Mouse (Mus musculus) spleen, postnatal 14 days (tissue): Measurements from ENCODE around the gene Lnx2.

ENCODE experiments used
- DNase-seq, 2 experiments: peaks; one replicate each; pipeline ENCODE4 v3.0.0; 2021 to 2022; ENCODE audit warnings: low spot score in 2 of 2

Gene Lnx2

DNA sequence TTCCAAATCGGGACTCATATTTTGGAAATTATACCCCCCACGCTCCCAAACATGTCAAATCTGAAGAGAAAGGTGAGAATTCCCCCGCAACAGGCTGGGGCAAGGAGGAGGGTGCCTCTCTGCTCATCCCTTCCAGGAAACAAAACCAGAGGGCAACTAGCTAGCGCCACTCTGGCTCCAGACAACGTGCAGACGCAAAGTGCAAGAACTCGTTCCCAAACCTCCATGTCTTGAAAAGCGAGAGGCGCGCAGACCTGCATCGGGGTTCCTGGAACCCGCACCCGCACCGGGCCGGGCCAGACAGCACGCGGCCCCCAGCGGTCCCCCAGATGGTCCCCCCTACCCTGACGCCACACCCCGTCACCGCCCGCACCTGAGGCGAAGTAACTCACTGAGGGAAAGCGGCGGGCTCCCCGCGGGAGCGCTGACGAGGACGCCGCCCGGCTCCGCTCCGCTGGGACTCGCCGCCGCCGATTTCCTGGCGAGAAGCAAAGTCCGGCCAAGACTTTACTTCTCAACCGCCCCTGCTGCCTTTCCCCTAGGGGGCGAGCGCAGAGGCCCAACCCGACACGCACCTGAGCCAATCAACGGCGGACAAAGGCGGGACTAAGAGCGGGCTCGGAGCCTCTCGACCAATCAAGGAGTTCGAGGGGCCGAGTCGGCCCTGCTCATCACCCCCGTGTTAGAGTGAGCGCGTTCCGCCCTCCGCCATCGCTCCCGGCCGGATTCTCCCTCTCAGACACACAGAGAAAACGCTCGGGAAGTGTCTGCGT is at the start of gene Lnx2:
Gene Lnx2 (minus strand): TSS at position 561 of the 773 bp plus-strand sequence.
- peak; percentile 94 for DNase-seq

DNA sequence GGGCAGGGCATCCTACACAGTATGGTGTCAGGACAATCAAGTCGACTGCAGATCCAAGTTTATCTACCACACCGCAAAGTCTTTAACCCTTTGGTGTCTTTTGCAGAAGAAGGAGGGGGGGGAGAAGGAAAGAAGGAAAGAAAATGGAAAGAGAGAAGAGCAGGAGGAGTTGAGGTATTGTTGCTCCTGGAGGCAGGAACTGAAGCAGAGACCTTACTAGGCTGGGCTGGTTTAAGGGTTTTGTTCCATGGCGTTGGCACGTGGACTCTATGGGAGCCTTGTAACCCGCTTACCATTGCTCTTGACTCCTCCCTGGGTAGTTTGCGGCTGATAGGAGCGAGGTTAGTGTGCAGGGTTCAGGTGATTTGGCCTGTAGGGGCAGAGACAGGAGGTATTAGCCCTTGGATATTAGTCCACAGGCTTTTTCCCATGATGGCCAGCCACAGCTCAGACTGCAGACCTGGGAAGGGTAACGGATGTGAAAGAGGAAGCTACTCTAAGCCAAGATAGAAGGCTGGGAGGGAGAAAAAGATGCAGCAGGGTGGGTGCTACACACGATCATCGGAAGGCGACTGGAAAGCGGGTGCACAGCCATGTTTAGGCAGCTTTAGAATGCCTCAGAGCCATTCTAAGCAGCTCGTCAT is 49.3 kb upstream of the Lnx2 start:
- no peak for DNase-seq

DNA sequence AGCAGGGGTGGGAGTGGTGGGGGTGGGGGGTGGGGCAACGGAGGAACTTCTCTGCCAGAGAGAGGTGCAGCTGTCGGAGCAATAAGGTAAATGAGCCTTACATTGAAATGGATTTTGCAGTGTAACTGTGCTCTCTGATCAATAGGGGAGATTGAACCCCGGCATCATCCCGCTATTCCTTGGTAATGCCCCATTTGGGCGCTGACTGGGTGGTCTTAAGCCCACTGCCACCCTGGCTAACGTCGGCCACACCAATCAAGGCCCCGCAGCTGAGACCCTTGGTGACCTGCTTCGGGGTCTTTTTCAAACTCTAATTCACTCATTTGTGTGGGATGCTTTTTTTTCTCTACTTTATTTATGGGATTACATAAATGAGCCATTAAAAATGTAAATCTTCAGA is 48.4 kb upstream of the Lnx2 start:
- DNase-seq = no peak

DNA sequence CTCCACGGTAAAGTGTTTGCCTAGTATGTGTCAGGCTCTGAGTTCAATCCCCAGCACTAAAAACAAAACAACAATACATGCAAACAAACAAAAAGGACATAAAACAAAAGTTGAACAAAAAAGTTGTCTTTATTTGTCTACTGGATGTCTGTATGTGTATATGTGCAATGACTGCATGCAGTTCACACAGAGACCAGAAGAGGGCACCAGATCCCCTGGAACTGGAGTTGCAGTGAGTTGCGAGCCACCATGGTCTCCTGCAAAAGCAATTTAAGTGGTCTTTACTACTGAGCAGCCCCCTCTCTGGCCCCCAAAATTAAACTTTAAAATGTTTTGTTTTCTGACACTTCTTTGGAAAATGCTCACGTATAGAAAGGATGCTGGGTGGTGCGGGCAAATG is 44.8 kb upstream of the Lnx2 start:
- DNase-seq = no peak

DNA sequence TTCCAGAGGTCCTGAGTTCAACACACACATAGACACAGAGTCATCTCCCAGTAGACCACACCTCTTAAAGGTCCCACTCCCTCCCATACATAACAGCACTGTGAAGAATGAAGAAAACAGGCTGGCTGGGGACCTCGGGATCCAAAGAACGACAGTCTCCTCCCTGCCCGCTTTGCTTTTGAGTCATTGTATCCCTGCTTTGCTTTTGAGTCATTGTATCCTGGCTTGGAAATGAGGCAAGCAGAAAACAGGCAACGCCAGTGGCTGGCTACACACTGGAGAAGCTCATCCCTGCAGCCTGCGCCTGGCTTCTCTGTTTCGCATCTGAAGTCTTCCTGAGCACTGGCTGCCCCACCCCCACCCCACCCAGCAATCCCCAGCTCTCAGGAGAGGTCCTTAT is 40.6 kb upstream of the Lnx2 start:
- no peak for DNase-seq

DNA sequence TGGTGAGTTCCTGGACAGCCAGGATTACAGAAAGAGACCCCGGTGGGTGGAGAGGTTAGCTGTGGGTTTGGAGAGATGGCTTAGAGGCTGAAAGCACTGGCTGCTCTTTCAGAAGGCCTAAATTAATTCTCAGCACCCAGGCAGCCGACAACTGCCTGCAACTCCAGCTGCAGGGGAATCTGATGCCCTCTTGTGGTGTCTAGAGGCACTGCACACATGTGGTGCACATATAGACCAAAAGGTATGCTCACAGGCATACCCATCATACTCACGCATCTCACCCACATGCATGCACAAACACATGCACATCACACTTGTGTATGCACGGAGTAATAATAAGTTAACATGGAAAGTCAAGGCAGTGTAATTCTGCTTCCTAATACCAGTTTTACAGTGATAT is 39.2 kb upstream of the Lnx2 start:
- DNase-seq = no peak

DNA sequence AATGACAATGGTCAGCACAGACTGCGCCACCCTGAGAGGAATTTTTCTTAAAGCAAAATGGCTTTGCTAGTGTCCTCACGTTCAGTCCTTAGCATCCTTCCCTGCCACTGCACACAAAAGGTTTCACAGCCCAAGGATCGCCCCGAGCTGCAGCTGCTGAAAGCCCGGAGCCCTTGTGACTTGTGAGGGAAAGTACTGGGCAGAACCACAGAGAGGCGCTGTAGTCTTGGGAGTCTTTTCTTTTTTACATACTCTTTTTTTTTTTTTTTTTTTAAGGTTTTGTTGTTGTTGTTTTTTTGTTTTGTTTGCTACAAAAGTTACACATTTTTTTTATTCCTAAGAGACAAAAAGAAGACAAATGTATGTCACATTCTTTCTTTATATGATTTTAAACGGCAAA is 38.4 kb upstream of the Lnx2 start:
- no peak for DNase-seq

DNA sequence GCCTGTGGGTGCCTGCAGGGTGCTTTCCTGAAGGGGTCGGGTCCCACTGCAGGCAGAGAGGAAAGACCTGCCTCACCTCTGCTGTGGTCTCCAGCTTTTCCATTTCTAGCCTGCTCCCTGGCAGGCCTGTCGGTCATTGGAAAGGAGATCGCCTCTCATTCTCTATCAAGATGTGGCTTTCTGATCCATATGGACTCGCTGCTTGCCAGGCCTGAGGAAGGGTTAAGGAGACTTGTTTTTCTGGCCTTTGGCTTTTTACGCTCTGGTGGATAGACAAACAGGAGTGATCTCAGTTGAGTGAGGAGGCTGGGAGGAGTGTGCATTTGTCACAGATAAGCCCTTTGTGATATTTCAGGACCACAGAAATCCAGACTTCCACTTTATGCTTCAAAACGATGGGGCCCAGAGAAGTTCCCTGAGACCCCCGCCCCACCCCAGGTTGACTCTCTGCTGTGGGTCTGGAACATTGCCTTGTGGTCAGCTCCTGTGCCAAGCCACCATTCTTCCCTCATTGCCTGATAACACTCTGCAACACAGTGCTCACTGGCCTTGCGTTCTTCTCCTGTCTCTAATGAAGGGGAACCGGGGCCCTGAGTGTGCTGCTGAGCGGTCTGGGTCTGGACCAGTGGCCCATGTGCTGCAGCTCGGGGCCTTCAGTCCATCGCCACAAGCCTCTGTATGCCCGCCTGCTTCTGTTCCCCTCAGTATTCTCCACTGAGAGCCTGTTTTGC is 32.6 kb upstream of the Lnx2 start:
- no peak for DNase-seq

DNA sequence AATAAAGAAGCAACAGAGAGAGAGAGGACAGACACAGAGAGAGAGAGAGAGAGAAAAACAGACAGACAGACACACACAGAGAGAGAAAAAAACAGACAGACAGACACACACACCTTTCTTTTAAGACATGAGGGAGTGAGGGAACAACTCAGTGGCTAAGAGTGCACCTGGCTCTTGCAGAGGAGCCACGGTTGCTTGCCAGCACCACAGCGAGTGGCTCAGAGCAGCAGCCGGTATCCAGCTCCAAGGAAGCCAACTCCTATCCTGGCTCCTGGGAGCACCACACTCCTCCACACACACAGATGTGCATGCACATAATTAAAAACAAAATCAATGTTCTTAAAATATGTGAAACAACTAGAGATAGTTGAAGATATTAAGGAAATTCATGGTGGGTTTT is 30.9 kb upstream of the Lnx2 start:
- no peak for DNase-seq

DNA sequence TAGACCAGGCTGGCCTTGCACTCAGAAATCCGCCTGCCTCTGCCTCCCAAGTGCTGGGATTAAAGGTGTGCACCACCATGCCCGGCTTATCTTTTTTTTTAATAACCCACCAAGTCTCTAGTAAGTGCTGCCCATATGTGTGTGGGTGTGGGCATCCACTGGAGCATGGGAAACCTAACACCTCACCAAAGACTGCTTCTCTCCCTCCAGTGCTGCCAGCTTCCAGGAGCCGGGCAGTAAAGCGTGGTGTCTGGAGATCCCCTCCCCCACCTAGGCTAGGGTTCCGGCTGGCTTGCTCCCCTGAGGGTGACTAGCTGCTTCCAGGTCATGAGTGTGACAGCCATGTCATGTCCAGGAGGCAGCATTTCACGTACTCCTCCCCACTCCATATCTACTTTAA is 25.9 kb upstream of the Lnx2 start:
- DNase-seq = no peak

DNA sequence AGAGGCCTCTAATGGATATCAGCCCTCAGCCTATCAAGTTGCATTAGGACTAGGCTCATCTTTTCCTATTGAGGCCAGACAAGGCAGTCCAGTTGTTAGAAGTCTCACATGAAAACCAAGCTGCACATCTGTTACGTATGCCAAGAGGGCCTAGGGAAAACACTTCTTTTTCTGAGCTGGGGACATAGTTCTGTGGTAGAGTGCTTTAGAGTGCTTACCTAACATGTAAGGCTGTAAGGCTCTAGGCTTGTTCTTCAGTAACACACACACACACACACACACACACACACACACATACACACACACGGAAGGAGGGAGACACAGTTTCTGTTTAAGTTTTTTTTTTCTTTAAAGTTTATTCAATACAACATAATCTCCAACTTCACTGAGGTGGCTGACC is 23.8 kb upstream of the Lnx2 start:
- DNase-seq = no peak

DNA sequence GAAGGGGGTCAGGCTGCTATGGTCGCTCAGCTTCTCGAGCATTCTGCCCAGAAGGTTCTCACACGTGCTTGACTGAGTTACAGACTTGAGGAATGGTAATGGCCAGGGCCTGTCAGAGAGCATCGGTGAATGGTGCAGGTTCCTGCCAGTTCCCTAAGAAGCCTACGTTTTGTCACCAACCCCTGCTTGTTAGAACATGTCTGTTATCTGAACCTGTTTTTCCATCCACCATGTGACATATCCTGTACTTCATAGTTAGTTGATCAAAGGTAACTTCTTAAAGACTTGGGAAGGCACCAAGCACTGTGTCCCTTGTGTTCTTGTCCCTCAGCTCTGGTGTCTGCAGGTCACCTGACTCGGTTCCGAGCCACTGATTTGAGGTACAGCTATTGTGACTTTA is 22.3 kb upstream of the Lnx2 start:
- DNase-seq = no peak

DNA sequence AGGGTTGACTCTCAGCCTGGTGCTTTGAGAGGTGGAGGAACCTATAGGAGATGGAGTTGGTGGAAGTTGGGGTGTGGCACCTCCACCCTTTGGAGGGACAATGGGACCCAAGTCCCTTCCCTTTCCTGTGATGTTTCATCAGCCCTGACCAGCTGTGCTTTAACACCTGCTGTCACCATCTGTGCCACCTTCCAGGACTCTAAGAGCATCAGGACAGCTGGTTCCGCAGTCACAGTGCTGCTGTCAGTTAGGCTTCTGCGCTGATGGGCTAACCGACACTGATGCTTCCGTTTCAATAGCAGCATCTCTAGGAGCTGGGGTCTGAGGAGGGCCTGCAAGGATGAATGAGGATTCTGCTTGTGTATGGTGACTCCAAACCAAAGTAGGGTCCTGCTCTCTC is 20.2 kb upstream of the Lnx2 start:
- no peak for DNase-seq

DNA sequence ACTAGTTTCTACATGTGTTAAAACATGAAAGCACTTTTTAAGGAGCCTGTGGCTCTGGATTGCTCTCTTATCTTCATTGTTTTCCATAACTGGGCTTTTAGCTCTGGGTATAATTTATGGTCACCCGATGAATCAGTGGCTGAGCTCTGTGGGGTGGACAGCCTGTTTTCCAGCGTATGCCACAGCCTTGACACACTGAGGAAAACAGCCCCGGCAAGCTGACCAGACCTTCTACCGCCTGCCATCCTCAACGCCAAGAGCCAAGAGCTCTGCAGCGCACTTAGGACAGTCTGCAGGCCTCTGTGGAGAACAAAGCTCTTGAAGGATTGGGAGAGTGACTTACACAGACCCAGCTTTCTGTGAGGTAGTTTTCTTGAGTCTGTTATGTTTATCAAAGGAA is 17.9 kb upstream of the Lnx2 start:
- DNase-seq = no peak

DNA sequence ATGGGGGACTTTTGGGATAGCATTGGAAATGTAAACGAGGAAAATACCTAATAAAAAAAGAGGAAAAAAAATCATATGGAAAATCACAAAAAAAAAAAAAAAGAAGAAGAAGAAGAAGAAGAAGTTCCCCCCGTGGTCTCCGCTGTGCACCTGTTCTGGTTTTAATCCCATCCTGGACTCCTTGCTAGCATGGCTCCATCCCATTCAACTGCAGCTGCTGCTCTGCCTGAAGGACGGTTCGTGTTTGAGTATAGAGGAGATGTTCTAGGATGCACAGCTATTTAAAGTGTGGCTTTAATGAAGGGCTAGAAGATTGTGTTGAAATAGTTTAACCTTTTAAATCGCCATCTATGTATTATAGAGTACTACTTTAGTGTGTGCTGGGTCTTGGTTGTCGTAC is 16.1 kb upstream of the Lnx2 start:
- DNase-seq = no peak

DNA sequence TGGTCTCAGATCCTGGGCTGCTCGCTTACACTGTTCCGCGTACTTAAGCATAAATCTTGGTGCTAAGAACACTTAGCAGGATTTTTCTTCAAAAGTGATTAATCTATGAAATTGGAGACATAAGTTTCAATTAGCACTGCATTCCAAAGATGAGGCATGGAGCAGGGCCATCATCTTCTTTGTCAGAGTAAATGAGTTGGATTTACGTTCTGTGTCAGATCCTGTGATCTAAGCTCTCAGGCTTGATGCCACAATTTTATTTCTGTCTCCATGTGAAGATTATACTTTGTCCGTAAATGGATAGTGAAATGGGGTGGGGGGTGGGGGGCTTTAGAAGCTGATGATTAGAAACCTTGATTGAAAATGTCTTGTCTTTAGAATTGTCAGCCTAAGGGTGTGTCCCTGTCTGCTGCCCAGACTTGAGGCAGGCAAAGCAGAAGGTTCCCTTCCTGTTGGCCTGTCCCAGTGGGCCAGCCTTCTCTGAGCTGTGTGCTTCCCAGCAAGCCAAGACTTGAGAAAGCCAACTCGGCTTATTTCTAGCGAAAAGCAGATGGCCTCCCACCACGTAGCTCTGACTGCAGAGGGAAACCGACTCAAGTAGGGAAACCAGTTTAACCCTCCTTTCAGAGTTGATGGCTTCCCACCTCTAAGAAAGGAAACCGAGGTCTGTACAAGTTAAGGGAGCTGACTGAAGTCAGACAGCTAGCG is 14.0 kb upstream of the Lnx2 start:
- DNase-seq = no peak

DNA sequence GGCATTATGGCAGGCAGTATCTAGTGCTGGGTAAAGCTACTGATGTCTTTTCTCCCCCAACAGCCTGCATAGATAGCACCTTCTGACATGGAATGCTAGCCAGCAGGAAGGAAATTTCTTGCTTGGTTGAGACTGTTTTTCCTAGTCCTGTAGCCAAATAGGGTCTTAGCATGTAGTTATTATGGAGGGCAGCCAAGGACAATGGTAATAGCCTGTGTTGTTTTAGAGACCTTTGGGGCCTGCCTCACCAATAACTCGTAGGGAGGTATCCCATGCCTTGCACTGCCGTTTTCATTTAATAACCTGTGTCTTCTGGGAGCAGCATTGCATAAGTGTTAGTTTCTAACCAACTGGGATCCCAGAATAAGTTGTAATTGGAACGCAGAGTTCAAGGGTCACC is 13.4 kb upstream of the Lnx2 start:
- DNase-seq = no peak

DNA sequence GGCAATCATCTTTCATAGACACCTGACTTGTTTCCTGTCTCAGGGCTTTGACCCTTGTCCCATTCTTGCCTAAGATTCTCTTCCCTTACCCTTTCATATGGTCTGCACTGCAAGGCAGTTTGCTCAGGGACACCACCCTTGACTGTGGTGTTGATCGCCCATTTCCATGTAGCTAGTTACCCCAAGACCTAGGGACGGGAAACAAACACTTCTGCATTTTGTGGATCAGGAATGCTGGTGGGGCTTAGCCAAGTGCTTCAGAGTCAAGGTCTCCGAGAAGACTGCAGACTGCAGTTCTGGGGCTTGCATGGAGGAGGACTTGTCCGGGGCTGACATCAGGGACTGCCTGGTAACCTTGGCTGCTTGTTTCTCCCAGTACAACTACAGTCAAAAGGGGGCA is 10.4 kb upstream of the Lnx2 start:
- DNase-seq = no peak

DNA sequence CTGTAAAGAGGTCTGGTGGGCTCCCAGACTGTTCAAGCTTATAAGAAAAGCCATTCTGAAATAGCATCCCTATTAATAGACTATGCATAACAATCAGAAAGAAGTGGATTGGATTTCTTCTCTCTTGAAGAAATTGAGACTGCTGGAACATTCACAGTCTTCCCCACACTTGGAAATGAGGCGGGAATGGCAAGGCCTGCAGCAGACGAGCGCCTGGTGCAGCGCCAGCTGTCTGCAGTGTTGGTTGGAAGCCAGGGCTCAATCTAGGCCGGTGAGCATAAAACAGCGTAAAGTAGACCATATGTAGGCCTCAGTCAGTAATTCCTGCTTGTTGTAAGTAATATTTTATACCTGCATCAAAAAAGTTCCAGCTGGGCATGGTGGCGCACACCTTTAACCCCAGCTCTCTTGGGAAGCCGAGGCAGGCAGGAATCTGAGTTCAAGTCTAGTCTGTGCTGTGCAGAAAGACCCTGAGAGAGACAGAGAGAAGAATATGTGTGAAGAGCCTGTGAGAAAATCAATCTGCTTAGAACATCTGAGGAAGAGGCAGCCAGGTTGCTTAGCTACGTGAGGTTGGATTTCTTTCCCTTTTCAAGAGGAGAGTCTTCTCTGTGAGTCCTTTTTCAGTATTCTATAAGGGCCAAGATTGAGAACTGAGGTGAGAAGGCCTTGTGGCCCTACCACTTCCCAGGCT is 9.0 kb upstream of the Lnx2 start:
- DNase-seq = no peak

DNA sequence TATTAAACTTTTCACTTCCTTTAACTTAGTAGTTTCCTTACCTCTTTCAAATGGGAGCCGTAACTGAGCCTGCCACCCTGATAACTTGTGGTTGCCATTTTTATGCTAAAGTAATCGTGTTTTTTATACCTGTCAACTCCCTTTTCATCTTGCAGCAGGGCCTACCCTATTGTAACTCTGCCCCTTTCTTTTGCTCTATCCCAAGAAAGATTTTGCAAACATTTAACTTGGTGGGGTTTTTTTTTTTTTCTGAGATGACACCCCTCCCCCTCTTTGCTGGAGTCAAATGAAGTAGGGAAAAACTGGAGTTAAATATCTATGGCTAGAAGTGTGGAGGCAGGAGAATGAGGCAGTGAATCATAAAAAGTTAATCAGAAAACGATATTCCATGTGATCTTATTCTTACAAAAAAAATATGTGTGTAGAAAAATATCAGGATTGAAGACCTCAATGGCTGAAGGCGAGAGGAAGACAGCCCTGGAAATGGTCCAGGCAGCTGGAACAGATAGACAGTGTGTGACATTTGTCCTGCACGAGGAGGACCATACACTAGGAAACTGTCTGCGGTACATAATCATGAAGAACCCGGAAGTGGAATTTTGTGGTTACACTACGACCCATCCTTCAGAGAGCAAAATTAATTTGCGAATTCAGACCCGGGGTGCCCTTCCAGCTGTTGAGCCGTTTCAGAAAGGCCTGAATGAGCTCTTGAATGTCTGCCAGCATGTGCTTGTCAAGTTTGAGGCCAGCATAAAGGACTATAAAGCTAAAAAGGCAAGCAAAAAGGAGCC is 1.9 kb upstream of the Lnx2 start:
- no peak for DNase-seq
